Mouse (Mus musculus): ENCODE data around the gene Tax1bp1.

GRCm38 (mm10) chr6:52686901-52687500 lies 26.5 kb upstream of the Tax1bp1 start:
- no peak for TF ChIP-seq POLR2A (IDR thresholded peaks at IDR 0.05; ENCODE audit: borderline replicate concordance, control insufficient read depth, low read depth, low read length)
- TF ChIP-seq CTCF (IDR thresholded peaks at IDR 0.05; ENCODE audit: control insufficient read depth, insufficient read depth, low read length): no peak
